Mouse (Mus musculus) layer of hippocampus, postnatal 25 days (tissue): ENCODE data around the gene Fyn. TPM values are rescaled to one million over a fixed set of nuclear protein-coding genes. Genes with fewer than 3 reads are reported as not detected.

Experiments
- DNase-seq, 2 experiments: peaks; one replicate each; pipeline ENCODE4 v3.0.0; 2022; ENCODE audit warnings: mixed read lengths in 2 of 2, low spot score in 1 of 2; ENCODE audit errors: extremely low spot score in 1 of 2
- total RNA-seq, 2 experiments: library from RNA; stranded (reverse); gene quantifications; 2 replicates each; pipeline ENCODE4 v1.2.3; 2021

Fyn gene
- total RNA-seq, 2 experiments from 2014 or later: 166 to 174 TPM

GRCm38 (mm10) chr10:39378025-39378603 is 9.5 kb downstream of the Fyn start:
- no peak for DNase-seq

- no peak for DNase-seq
Observed at GRCm38 (mm10) chr10:39379287-39379686, 10.6 kb downstream of the Fyn start.

GRCm38 (mm10) chr10:39379721-39380370 is 11.2 kb downstream of the Fyn start:
- DNase-seq: no peak

GRCm38 (mm10) chr10:39385259-39385658 is 16.6 kb downstream of the Fyn start:
- DNase-seq: no peak

DNA sequence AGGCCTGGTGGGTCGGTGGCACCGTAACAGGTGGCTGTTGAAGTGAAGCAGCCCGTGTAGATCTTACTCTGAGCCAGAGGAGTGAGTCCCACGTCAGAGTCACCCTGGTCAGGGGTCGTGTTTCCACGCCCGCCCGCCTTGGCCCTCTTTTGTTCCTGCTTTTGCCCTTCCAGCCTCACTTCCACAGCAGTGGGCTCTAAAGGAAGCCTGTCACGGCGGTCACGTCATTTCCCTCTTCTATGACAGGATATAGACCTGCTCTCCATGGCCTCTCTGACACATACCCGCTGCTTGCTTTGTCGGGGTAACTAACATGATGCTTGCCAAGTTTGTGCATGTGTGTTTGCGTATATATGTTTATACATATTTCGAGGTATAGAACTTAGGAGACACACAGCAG is 17.5 kb downstream of the Fyn start:
- DNase-seq: no peak

GRCm38 (mm10) chr10:39387024-39387423 is 18.4 kb downstream of the Fyn start:
- DNase-seq: no peak

DNA sequence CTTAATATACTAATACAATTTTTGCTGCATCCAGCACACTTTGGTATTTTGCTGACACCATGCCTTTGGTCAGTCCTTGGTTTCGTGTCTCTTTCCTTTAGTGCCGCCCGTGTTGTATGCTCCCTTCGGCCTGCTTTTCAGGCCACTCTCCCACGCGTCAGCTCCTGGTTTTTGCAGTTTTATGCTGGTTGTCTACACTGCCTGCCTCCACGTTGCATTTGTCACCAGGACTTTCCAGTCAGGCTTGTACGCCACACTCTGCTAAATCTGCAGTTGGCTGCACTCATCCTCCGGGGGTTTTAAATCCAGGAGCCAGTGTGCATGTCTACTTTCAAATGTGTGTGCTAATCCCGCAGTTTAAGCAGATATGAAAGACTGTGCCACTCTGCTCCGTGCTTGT is 18.9 kb downstream of the Fyn start:
- DNase-seq: no peak

- no peak for DNase-seq
Observed at GRCm38 (mm10) chr10:39388144-39388543, 19.5 kb downstream of the Fyn start.

GRCm38 (mm10) chr10:39389451-39389891 is 20.8 kb downstream of the Fyn start:
- DNase-seq: no peak

DNA sequence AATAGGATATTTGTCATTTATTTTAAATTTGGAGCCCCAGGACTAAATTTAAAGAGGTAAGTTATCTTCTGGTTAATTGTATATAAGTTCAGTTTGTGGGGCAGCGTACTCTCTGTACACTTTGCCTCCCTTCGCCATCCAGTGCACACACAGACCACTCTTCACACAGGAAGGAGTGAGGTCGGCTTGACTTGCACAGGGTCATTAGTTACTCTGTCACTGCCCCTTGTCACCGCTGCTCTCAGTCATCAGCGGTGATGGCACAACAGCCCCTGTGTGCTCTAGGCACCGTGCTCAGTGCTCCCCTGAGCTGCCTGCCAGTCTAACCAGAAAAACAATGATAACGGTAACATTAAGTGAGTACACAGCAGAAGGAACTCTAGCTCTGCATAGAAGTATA is 21.9 kb downstream of the Fyn start:
- no peak for DNase-seq

DNA sequence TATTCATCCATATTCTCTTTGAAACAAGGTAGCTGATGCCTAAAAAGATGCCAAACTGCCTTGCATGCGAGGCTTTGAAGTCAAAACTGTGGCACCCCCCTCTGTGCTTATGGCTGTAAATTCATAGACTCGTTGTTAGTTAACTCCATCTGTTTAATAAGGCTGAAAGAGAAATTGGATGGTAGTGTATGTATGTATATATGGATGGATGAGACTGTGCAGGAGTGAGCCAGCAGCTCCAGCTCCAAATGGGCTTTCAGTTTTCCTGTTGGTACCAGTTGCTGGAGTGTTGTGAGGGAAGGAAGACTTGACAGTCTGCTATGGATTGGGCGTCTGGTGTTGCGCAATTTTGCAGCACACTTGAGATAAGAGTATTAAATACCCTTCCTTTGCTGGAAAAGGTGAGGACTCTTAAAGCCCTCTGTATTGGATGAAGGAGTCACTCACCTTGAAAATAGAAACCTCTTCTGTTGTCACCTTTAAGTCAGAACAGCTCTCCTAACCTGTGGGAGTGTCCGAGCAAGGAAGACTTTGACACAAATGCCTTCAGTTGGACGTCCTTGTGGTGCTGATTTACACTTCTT is 24.3 kb downstream of the Fyn start:
- no peak for DNase-seq

DNA sequence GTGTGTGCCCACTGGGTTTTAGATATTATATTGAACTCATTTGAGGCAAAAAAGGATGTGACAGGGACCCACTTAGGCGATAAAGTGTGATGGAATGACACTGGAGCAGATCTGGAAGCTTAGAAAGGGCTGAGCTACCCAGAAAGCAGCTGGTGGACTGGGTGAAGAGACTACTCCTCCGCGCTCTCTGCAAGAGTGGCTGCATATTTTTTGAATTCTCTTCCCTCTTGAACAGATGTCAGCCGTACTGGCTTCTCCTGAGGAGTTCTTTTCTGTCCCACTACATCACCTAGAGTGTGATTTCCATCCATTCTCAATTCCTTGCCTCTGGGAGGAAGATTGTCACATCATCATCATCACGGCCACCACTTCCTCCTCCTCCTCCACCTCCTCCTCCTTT is 26.9 kb downstream of the Fyn start:
- no peak for DNase-seq

DNA sequence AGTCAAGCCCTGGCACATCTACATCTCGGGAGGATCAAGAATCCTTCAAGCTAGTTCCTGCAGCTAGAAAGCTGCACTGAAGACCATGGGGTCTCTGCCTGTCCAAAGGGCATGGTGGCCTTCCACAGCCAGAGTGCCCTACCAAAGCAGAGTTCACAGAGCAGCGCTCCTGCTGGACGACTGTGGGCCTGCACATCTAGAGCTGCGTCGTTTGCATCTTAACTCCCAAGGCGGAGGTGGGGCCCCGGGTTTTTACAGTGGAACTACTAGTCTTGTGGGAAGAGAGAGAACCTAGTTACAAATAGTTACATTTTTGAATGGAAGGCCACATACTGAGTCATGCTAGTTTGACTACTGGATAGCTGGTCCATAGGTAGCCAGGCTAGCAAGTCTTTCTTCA is 30.3 kb downstream of the Fyn start:
- no peak for DNase-seq

GRCm38 (mm10) chr10:39400155-39400554 is 31.5 kb downstream of the Fyn start:
- no peak for DNase-seq

GRCm38 (mm10) chr10:39402487-39402886 is 33.8 kb downstream of the Fyn start:
- no peak for DNase-seq

DNA sequence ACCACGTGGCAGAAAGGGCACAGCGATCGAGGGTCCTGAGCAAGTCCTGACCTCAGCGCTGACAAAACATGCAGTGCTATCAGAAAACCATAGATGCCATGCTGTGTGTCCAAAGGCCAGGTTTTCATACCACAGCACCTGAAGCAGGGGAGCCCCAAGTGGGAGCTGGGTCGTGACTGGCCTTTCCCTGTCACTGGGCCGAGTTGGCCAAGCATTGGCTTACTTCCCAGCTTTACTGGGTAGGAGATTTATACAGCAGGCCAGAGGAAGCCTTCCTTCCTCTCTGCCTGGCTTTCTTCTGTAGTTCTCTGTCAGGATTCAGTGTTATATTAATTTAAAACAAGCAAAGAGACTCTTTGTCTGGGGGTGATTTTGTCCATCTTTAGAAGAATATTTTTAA is 35.1 kb downstream of the Fyn start:
- no peak for DNase-seq

DNA sequence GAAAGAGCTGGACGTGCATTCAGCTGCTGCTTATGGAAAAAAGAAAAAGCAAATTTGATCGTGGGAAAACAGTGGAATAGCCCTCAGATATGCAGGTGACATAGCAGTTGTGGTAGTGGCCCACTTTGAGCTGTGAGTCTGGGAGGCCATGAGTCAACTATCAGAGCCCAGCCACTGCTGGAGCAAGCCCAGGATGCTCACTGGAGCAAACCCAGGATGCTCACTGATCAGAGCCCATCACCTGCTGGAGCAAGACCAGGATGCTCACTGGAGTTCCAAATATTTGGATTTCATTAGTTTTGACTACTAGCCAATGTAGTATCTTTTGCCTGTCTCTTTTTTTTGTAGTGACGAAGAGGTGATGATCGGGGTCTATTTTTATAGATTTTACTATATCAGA is 35.5 kb downstream of the Fyn start:
- DNase-seq: no peak

- DNase-seq: no peak
Observed at GRCm38 (mm10) chr10:39405982-39406797, 37.5 kb downstream of the Fyn start.

DNA sequence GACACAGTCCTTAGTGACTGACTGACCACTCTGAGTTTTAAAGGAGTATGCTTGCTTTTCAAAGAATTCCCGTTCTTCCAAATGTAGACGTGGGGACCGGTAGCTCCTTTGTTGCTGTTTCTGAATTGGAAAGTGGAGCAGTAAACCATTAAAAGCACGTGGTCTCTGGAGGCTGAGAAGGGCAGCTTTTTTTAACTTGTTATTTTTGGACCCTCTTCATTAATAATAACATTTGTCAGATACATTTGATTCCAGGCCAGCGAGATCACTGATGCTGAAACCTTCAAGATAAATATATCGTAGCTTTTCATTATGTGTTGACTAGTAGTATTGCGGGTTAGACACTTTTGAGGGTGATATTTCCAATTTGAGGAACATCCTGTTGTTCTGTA is 38.1 kb downstream of the Fyn start:
- no peak for DNase-seq

DNA sequence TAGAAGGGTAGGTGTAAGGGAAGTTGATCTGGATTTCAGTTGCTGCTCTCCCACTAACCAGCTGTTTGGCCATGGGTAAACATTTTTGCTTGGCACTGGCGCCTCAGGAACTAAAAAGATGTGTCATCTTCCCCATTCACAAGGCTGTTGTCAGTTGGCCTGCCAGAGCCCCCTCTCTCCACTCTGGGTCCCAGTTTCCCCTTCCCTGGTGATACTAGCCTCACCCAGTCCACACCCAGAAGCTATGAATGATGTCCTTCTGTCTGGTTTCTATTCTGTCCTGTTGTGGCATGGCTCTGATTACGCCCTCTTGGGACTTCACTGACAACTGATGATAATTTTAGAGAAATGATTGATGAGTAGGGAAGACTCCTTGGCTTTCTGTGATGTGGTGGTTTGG is 38.9 kb downstream of the Fyn start:
- no peak for DNase-seq

DNA sequence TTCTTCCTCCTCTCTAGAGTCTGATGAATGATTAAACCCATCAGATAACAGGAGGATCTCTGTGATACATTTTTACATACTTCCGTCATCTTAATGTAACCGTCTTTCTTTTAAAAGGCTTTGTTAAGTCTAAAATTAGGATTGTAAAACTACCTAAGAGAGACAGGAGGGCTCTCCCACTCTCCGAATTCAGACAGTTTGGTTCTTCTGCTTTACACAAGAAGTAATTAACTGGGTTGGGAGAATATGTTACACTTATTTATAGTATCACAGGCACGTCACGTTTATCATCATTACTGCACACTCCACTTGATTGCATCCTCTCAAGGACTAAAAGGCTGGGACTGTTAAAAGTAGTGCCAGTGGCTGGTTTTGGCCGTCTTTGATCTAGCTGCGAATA is 40.9 kb downstream of the Fyn start:
- DNase-seq: no peak
